Mouse (Mus musculus) ovary, postnatal 36 days (tissue): ENCODE measurements around the gene Hist2h3b.
"Not testable (repeated sequence)": the region's sequence is repeated elsewhere in the genome, so short reads cannot be mapped to it uniquely, and the experiment has no call there.

Experiments
- DNase-seq: peaks from one replicate; pipeline ENCODE4 v3.0.0; 2022; ENCODE audit warnings: low spot score, mixed read lengths

Gene Hist2h3b

GRCm38 (mm10) chr3:96238954-96239793, 29.3 kb upstream of the Hist2h3b start, which contains the start of gene Hist2h3c2:
Hist2h3c2 (minus strand) TSS chr3:96239127.
- DNase-seq, result peak; percentile 52

- DNase-seq, result peak; percentile 93
Observed at GRCm38 (mm10) chr3:96239949-96240798, 28.3 kb upstream of the Hist2h3b start, which contains the start of gene Hist2h2aa2. Hist2h2aa2 (minus strand) TSS chr3:96240276.

- DNase-seq, result no peak
Observed at GRCm38 (mm10) chr3:96240799-96241197, 27.7 kb upstream of the Hist2h3b start.

DNA sequence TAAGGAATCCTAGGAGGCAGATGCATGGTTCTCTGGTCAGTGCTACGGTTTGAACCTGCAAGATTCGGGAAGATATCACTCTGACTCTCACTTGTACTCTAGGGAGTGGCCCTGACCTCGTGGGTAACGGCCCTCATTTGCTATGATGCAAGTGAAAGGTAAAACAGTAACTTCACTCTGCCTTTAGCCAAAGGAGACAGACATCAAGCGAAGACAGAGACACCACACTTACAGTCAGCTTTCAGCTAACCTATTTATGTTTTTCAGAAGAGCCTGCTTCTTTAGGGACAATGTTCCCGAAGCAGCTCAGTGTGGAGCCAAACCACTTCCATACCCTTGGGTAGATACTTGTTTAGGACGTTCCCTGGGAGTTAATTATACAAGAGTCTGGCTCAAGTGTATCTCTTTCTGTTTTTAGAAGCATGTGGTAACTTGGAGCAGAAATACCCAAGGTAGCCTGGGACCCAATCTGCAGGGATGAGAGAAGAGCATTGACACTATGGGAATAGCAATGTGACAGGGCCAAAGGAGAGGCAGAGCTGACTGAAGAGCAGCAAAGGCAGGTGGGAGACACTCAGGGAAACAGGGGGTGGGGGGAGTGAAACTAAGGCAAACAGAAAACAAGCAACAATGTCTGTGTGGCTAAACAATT, 24.4 kb upstream of the Hist2h3b start:
- no peak for DNase-seq

- DNase-seq, result peak; percentile 83
Observed at GRCm38 (mm10) chr3:96245003-96245886, 23.2 kb upstream of the Hist2h3b start, which contains the start of gene Hist2h2aa1. Hist2h2aa1 (plus strand) TSS chr3:96245497.

- DNase-seq, result not testable (repeated sequence)
Observed at GRCm38 (mm10) chr3:96246018-96246417, 22.4 kb upstream of the Hist2h3b start.

DNA sequence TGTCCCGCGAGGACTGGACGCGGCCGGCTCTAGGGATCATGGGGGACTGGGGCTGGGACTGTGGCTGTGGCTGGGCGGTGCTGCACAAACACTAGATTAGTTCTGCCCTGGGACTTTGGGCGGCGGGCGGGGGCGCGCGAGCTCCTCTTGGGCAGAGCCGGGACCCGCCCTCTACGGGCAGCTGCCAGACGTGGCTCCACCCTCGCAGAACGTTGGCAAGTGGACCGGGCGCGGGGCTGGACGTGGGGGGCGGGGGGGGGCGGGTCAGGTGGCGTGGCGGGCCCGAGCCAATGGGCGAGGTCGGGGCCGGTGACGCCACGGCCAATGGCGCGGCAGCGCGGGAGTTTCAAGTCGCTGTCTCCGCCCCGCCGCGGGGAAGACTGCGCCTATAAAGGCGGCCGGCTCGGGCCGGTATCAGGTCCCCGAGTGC, 22.0 kb upstream of the Hist2h3b start, which contains the start of gene Hist2h3c1:
Gene Hist2h3c1 (plus strand): TSS at position 259 of the 430 bp plus-strand sequence.
- DNase-seq, result not testable (repeated sequence)

DNA sequence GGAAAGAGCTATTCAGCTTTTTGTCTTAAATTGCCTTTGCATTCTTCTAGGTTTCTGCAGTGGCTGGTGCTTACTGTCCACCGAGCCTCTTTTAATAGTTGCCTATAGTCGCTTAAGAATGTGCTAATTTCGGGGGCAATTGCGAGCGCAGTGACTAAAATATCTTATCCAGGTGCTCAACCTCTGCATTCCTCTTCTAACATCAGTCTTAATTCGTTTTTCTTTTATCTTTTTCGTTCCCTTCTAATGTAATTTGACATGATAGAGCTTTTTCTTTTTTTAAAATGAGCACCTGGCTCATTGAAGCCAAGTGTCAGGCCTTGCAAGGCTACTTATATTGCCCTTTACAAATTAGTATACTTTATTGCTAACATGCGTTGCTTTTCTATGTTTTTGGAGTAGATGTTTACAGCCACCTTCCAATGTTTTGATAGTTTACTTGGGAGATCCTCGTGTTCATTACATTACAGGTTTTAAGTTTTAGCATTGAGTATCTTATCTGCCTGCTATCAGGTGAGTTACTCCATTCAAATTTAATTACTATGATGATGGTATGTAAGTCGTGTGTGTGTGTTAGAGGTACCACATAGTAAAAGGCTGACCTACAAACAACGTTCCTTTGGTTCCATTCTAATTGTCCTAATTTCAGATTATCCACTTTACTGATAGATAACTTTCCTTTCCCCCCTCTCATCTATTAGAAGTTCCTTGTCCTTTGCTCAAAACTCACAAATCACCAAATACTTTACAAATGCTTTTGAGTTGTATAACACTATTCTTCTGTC, 20.9 kb upstream of the Hist2h3b start:
- DNase-seq, result no peak

DNA sequence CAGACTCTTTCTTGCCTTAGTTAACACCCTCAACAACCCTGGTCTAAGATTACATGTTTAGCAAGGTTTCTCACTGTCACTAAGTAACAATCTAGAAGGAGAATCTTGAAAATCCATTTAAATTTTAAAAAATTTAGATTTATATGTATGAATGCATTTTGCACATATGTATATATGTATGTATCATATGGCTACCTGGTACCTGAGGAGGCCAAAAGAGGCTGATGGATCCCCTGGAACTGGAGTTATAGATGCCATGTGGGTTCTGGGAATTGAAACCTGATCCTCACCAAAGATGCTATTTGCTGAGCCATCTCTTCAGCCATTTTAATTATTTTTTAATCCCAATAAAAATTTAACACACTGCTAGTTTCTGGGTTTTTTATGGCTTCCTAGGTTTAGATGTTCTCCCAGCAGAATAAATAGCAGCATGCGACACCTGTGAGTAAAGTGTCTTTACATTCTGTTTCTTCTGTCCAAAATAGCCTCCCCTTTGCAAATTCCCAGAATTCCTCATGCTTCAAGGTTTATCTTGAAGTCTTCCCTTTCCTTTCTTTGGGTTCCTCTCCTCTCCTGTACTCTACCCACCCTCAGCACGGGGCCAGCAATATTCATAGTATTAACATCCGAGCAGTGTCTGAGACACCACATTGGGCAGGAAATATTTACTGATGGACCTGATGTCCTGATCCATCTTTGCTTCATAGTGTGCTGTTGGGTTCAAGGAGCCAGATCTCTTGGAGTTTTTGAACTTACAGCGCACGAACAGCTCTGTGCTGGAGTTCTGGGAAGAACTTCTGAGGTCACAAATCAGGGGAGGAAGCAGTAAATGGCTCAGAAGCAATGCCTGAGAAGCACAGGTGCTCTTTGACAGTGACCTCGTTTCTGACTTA, 20.1 kb upstream of the Hist2h3b start:
- DNase-seq, result no peak

DNA sequence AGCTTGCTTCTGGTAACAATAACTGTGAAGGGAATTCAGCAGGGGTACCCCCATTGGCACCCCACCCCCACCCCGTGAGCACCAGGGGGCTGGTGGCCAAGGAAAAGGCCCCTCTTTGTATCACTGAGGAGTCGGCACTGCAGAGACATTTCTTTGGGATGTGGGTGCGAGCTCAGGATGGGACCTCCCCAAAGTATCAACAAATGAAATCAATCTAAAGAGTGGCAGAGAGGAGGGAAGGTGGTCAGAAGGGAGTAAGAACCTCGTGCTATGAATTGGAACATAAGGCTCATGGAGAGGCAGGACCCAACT, 19.5 kb upstream of the Hist2h3b start:
- DNase-seq, result no peak

GRCm38 (mm10) chr3:96250890-96251289, 17.6 kb upstream of the Hist2h3b start:
- DNase-seq, result no peak

DNA sequence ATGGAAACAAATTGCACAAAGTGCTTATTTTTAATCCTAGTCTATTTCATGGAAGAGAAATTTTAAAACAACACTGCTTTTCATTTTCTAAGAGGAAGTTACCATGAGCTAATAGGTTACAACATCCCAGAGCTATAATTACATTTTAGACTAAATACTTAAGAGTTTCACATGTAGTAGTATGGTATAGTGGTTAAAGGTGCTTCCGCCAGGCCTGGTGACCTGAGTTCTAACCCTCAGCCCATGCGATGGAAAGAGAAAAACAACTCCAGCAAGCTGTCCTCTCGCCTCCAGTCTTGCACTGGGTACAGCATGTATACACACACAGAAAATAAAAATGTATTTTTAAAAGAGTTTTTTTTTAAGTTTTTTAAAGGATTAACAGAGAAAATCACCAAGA, 16.7 kb upstream of the Hist2h3b start:
- no peak for DNase-seq

- no peak for DNase-seq
Observed at GRCm38 (mm10) chr3:96254683-96255355, 13.6 kb upstream of the Hist2h3b start.

GRCm38 (mm10) chr3:96255926-96256593, 12.4 kb upstream of the Hist2h3b start:
- no peak for DNase-seq

DNA sequence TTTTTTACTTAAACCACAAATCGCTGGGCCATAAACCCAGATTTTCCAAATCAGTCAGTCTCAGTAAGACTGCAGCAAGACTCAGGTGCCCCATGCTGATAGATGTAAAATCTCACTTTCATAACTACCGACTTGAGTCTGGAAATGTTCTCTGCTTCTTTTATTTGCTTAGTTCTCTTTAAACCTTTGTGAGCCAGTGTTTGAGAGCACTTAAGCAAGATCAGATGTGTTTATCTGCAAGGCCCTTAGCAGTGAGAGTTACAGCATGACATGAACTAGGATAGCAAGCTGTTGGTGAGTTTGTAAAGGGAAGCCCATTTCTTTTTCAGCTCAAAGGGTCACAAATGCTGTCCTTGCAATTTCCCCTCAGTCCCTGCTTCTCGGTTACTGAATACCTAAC, 11.3 kb upstream of the Hist2h3b start:
- DNase-seq, result no peak

DNA sequence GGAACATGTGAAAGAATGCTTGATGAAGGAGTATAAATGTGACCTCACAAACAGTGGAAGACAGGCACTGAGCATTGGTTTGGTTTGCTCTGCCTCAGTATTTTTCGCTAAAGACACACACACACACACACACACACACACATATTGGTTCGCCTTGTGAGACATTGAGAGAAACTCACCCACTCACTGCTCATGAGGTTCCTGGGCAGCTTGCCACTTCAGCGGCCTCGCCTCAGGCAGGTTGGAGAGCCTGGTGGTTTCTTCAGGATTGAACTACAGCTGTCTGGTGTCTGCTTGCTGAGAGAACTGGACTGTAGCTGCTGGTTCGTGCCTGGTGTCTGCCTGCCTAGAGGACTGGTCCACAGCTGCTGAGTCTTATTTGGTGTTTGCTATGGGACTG, 8.2 kb upstream of the Hist2h3b start:
- no peak for DNase-seq

DNA sequence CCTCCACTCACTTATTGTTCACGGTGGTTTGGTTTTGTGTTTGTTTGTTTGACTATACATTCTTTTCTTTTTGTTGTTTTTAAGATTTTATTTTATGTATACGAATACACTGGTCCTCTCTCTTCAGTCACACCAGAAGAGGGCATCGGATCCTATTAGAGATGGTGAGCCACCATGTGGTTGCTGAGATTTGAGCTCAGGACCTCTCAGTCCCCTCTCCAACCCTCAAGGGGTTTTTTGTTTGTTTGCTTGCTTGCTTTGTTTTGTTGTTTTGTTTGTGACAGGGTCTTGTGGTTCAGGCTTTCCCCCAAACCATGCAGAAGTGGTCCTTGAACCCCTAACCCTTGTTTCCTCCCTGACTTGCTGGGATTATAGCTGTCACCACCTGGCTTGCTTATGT, 6.8 kb upstream of the Hist2h3b start:
- DNase-seq, result no peak

GRCm38 (mm10) chr3:96262216-96262875, 6.1 kb upstream of the Hist2h3b start:
- DNase-seq, result peak; percentile 74
